Mouse (Mus musculus): ENCODE data around the gene Adm.
A peak's percentile ranks its signal among the peaks of the same experiment; 100 is the strongest.

The Adm gene

GRCm38 (mm10) chr7:110624067-110624466 lies 3.4 kb upstream of the Adm start:
- Histone ChIP-seq H3K36me3 (ENCODE audit: control insufficient read depth, insufficient read depth, low read length, poor library complexity, severe bottlenecking) (no peaks in the 10 kb centered on the region), H3K27me3 (ENCODE audit: control insufficient read depth, insufficient read depth, low read length, poor library complexity, severe bottlenecking) (0 out of 2 replicates have a peak, but pooled peaks cover 2% of the 10 kb centered on the region)
- no peak for DNase-seq (ENCODE audit: low read depth, low spot score)

GRCm38 (mm10) chr7:110624961-110625360 lies 2.5 kb upstream of the Adm start:
- DNase-seq (ENCODE audit: low read depth, low spot score) = peak; percentile 59
- Histone ChIP-seq H3K36me3 (ENCODE audit: control insufficient read depth, insufficient read depth, low read length, poor library complexity, severe bottlenecking) (no peaks in the 10 kb centered on the region), H3K27me3 (ENCODE audit: control insufficient read depth, insufficient read depth, low read length, poor library complexity, severe bottlenecking) (0 out of 2 replicates have a peak, but pooled peaks cover 2% of the 10 kb centered on the region)

- Histone ChIP-seq H3K27me3 (ENCODE audit: control insufficient read depth, insufficient read depth, low read length, poor library complexity, severe bottlenecking) (0 out of 2 replicates have a peak, but pooled peaks cover 2% of the 10 kb centered on the region), H3K36me3 (ENCODE audit: control insufficient read depth, insufficient read depth, low read length, poor library complexity, severe bottlenecking) (no peaks in the 10 kb centered on the region)
- peak; percentile 24 for DNase-seq (ENCODE audit: low read depth, low spot score)
Measured at GRCm38 (mm10) chr7:110625489-110625888, 2.0 kb upstream of the Adm start.

DNA sequence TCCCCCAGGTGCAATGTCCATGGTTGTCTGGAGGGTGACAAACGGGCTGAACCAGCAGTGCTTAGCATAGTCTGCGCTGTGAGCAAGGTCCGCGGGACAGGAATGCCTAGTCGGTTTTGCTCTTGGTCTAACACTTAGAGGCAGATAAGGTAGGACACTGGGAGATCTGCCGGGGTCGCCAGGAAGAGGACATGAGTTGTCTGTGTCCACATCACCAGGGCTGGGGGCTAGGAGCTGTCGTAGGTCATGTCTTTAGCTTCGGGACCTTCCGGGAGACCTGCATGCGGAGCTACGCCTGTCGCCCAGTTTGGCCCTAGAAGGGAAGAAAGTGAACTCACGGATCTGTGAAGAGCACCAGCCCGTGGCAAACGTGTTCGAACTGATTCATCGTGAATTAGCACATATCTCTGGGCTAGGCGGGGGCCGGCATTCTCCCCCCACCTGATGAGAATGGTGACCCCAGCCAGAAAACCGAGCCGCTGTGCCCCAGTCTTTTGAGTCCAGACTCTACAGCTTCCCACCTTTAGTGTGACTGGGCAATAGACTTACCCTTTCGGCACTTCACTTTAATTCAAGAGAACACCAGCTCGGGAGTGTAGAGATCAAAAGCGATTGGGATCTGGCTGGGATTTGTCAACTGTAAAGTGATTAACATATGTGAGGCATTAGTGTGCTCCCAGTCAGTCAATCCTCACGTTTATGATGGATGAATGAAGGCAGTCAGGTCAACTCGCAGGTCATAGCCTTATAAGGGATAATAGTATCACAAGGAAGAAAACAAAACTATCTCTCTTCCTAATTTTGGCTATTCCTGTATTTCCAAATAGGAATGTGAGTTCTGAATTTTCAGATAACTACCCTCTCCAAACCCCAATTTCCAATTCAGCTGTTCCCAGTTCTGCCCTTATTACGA lies 1.0 kb upstream of the Adm start:
- H3K36me3 ChIP-seq (ENCODE audit: control insufficient read depth, insufficient read depth, low read length, poor library complexity, severe bottlenecking) = no peaks in the 10 kb centered on the region
- DNase-seq (ENCODE audit: low read depth, low spot score) = peak; percentile 45
- 0 out of 2 replicates have a peak, but pooled peaks cover 2% of the 10 kb centered on the region for H3K27me3 ChIP-seq (ENCODE audit: control insufficient read depth, insufficient read depth, low read length, poor library complexity, severe bottlenecking)

GRCm38 (mm10) chr7:110627099-110627482 lies 370 bp upstream of the Adm start:
- DNase-seq (ENCODE audit: low read depth, low spot score) = no peak

GRCm38 (mm10) chr7:110628273-110628600 lies 776 bp downstream of the Adm start:
- H3K36me3 ChIP-seq (ENCODE audit: control insufficient read depth, insufficient read depth, low read length, poor library complexity, severe bottlenecking) = no peaks in the 10 kb centered on the region
- DNase-seq (ENCODE audit: low read depth, low spot score) = no peak
- H3K27me3 ChIP-seq (ENCODE audit: control insufficient read depth, insufficient read depth, low read length, poor library complexity, severe bottlenecking) = 0 out of 2 replicates have a peak, but pooled peaks cover 2% of the 10 kb centered on the region

More at GRCm38 (mm10) chr7:110627099-110627482, 370 bp upstream of the Adm start:
- Histone ChIP-seq H3K27me3 (ENCODE audit: control insufficient read depth, insufficient read depth, low read length, poor library complexity, severe bottlenecking) (0 out of 2 replicates have a peak, but pooled peaks cover 2% of the 10 kb centered on the region), H3K36me3 (ENCODE audit: control insufficient read depth, insufficient read depth, low read length, poor library complexity, severe bottlenecking) (no peaks in the 10 kb centered on the region)

- no peaks in the 10 kb centered on the region for H3K36me3 ChIP-seq (ENCODE audit: control insufficient read depth, insufficient read depth, low read length, poor library complexity, severe bottlenecking)
- H3K27me3 ChIP-seq (ENCODE audit: control insufficient read depth, insufficient read depth, low read length, poor library complexity, severe bottlenecking) = 0 out of 2 replicates have a peak, but pooled peaks cover 2% of the 10 kb centered on the region
- DNase-seq (ENCODE audit: low read depth, low spot score) = peak; percentile 36
Measured at GRCm38 (mm10) chr7:110628611-110629354, 1.3 kb downstream of the Adm start.

DNA sequence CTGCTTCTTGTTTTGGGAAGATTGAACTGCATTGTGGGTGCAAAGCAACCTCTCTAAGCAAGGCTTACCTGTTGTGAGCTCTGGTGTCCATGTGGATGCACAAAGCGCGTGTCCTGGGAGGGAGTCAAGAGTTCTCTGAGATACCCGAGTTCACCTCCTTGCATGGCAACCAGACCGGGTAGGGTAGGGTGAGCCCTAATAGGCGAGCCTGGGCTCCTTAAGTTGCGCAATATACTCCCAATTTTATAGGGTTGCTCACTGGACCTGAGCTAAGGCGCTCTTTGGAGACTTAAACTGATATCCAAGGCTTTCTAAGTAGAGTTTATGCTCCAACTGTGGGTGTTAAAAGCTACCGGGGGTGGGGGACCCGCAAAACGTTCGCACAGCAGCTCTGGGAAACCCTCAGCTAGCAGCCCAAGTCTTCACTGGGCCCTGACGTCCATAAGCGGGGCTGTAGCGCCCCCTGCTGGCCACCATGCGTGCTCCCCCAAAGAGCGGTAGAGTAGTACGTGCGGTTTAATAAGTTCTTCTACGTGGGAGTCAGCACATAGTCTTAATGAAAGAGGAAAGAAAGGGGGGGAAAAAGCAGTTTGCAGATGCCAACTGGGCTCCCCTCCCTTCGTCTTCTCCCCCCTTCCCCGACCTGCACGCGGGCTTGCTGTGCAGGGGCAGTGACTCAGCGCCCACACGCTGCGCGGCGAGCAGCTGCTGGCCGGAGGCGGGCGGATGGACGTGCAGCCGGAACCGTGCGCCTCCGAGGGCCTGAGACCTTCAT lies 2.6 kb downstream of the Adm start:
- Histone ChIP-seq H3K36me3 (ENCODE audit: control insufficient read depth, insufficient read depth, low read length, poor library complexity, severe bottlenecking) (no peaks in the 10 kb centered on the region), H3K27me3 (ENCODE audit: control insufficient read depth, insufficient read depth, low read length, poor library complexity, severe bottlenecking) (0 out of 2 replicates have a peak, but pooled peaks cover 2% of the 10 kb centered on the region)
- DNase-seq (ENCODE audit: low read depth, low spot score) = peak; percentile 94

DNA sequence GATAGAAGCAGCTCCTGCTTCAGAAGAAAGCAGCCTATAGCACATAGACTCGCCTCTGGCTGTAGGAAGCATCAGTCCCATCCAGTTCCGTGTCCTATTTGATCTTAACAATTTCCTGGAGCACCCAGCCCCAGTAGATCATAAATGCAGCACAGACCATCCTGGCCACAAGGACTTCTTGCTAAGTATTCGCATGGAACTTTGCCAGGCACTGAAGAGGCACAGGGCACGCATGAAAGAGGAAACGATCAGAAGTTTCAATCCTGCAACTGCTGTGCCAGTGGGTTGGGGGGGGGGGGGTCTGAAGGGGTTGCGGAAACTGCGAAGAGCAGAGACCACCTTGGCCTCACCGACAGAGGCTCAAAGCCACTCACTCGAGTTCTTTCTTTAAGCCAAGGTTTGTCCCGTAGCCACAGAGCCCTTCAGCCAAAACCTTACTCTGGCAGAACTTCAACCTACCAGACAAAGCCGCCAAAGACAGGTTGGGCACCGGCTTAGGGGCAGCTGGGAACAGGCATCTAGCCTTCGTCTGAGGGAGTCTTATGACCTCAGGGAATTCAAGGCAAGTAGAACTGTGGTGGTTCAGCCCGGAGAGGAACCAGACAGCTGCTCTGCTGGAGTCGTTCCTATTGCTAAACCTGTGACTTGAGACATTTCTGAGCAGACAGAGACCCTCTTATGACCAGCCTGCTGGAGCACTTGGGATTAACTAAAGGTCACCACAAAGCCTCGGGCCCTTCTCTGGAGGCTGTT lies 3.9 kb downstream of the Adm start:
- Histone ChIP-seq H3K27me3 (ENCODE audit: control insufficient read depth, insufficient read depth, low read length, poor library complexity, severe bottlenecking) (0 out of 2 replicates have a peak, but pooled peaks cover 2% of the 10 kb centered on the region), H3K36me3 (ENCODE audit: control insufficient read depth, insufficient read depth, low read length, poor library complexity, severe bottlenecking) (no peaks in the 10 kb centered on the region)
- DNase-seq (ENCODE audit: low read depth, low spot score) = peak; percentile 38

DNA sequence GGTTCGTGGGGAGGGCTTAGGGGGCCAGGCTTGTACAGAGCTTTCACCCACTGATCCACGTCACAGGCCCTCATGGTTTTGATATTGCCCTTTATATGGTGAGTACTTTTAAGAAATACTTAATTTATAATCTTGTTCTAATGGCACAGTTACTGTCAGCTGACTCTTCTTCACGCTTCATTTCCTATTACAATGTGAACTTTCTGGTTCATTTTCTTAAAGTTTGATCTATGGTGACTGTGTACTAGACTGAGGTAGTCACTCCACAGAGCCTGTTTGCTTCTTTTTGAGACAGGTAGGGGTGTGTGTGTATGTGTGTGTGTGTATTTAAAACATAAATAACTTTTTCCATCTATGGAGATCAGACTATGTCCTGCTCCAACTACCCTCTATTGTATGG lies 8.5 kb downstream of the Adm start:
- no peak for DNase-seq (ENCODE audit: low read depth, low spot score)
- Histone ChIP-seq H3K27me3 (ENCODE audit: control insufficient read depth, insufficient read depth, low read length, poor library complexity, severe bottlenecking) (no peaks in the 10 kb centered on the region), H3K36me3 (ENCODE audit: control insufficient read depth, insufficient read depth, low read length, poor library complexity, severe bottlenecking) (no peaks in the 10 kb centered on the region)

- H3K36me3 ChIP-seq (ENCODE audit: control insufficient read depth, insufficient read depth, low read length, poor library complexity, severe bottlenecking) = no peaks in the 10 kb centered on the region
- DNase-seq (ENCODE audit: low read depth, low spot score) = no peak
- H3K27me3 ChIP-seq (ENCODE audit: control insufficient read depth, insufficient read depth, low read length, poor library complexity, severe bottlenecking) = no peaks in the 10 kb centered on the region
Measured at GRCm38 (mm10) chr7:110636559-110636958, 9.1 kb downstream of the Adm start.

DNA sequence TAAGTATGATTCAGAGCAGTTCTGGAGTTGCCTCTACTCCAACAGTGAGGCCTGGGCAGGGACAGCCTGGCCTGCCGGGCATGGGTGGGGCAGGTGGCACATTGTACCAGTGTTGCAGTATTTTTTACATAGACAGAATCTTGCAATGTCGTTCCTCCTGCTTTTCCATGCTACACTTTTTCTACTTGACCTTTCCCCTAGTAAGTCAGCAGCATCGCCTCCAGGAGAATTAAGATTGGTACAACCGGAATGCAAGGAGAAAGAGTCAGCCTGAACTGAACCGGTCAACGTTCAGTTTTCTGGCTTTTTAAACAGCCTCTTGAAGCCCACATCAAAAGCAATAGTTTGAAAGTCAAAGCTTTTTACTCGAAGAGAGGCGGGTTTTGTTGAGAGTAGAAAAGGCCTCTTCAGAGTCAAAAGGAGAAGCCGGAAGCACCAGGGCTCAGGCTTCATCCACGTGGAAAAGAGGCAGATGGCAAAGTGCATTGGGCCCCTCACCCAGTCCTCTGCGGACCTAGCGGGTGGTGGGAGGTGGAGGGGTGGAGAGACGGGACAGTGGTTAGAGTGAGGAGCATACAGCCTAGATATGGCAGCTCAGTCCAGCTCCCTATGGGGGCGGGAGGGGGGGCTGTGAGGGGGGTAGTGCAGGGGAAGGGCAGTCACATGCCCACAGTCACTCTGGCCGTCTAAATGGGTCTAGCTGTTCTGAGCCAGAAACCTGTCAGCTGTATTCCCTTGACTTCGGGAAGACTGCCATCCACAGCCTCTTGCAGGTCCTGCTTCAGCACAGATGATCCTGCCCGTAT lies 11.0 kb downstream of the Adm start:
- no peaks in the 10 kb centered on the region for H3K36me3 ChIP-seq (ENCODE audit: control insufficient read depth, insufficient read depth, low read length, poor library complexity, severe bottlenecking)
- no peaks in the 10 kb centered on the region for H3K27me3 ChIP-seq (ENCODE audit: control insufficient read depth, insufficient read depth, low read length, poor library complexity, severe bottlenecking)
- DNase-seq (ENCODE audit: low read depth, low spot score) = no peak

- no peaks in the 10 kb centered on the region for H3K36me3 ChIP-seq (ENCODE audit: control insufficient read depth, insufficient read depth, low read length, poor library complexity, severe bottlenecking)
- H3K27me3 ChIP-seq (ENCODE audit: control insufficient read depth, insufficient read depth, low read length, poor library complexity, severe bottlenecking) = no peaks in the 10 kb centered on the region
- DNase-seq (ENCODE audit: low read depth, low spot score) = no peak
Measured at GRCm38 (mm10) chr7:110639291-110639915, 11.9 kb downstream of the Adm start.

Measured in splenic B cell, adult 2 months (primary cell).